Mouse (Mus musculus) lung, postnatal 0 days (tissue): ENCODE results near the gene Gal3st3.

Experiments
- CTCF ChIP-seq: IDR thresholded peaks from 2 replicates; pipeline ENCODE4 v1.5.1; 2016; ENCODE audit warnings: antibody characterized with exemption, mild to moderate bottlenecking
- EP300 ChIP-seq: IDR thresholded peaks from 2 replicates; pipeline ENCODE4 v1.6.1; 2016; ENCODE audit warnings: antibody characterized with exemption, mild to moderate bottlenecking, control low read depth

DNA sequence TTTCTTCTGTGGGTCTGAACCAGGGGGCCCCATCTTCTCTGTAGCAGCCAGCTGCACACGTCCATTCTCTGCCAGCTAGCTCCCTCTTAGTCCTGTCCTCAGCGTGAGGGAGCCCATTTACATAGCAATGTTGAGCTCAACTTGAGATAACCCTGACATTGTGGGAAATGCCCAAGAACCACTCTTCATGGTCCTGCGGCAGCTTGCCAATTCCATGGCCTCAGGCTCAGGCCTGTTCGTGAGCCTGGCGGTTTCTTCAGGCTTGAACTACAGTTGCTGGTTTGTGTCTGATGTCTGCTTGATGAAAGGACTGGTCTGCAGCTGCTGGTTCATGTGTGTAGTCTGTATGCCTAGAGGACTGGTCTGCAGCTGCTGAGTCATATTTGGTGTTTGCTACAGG lies 36.6 kb downstream of the Gal3st3 start:
- TF ChIP-seq CTCF = no peak
- TF ChIP-seq EP300 = no peak
